Mouse (Mus musculus): Measurements from ENCODE around the gene Cntfr. TPM values are rescaled to one million over a fixed set of nuclear protein-coding genes. Genes with fewer than 3 reads are reported as not detected.

The Cntfr gene
- polyA plus RNA-seq, 2 experiments: 0.17 to 0.75 TPM

GRCm38 (mm10) chr4:41638828-41639213, 58.1 kb downstream of the Cntfr start:
- DNase-seq (ENCODE audit: low read depth in 3 of 3, low spot score in 3 of 3) (no peak), ATAC-seq (ENCODE audit: insufficient read depth) (no peak)
- WGBS (ENCODE audit: insufficient replicate concordance): 63% methylated on average over 6 of the region's 6 CpGs
- H3K9ac ChIP-seq (replicated peaks): no peak overlapping the region
- no peak overlapping the region for H3K4me2 ChIP-seq (ENCODE audit: low read depth)
- no peaks in the 10 kb centered on the region for H3K36me3 ChIP-seq (replicated peaks; ENCODE audit: control insufficient read depth, insufficient read depth, low read depth)
- TF ChIP-seq CTCF (IDR thresholded peaks at IDR 0.05; ENCODE audit: low read depth) (no peak), EP300 (IDR thresholded peaks at IDR 0.05; ENCODE audit: low read depth) (no peak)
- H3K9me3 ChIP-seq (ENCODE audit: control insufficient read depth, low read length): no peaks in the 10 kb centered on the region
- H3K27ac ChIP-seq: no peak overlapping the region
- no peak overlapping the region for H3K4me3 ChIP-seq (ENCODE audit: insufficient read depth in 1 of 2, low read depth in 2 of 2, low read length in 2 of 2)
- peaks cover 0 to 8% of the 10 kb centered on the region in 2 experiments; a peak in 2 of 4 replicates for H3K4me1 ChIP-seq (replicated peaks; ENCODE audit: control insufficient read depth in 2 of 2, insufficient read depth in 2 of 2, low read length in 1 of 2)
- peaks cover 7% of the 10 kb centered on the region for H3K27me3 ChIP-seq (ENCODE audit: control insufficient read depth, insufficient read depth, low read length)

- 66% methylated on average over 10 of the region's 10 CpGs for WGBS (ENCODE audit: insufficient replicate concordance)
- H3K9me3 ChIP-seq (ENCODE audit: control insufficient read depth, low read length): no peaks in the 10 kb centered on the region
- H3K9ac ChIP-seq (replicated peaks): no peak overlapping the region
- peaks cover 7% of the 10 kb centered on the region for H3K27me3 ChIP-seq (ENCODE audit: control insufficient read depth, insufficient read depth, low read length)
- H3K4me2 ChIP-seq (ENCODE audit: low read depth): no peak overlapping the region
- ATAC-seq (ENCODE audit: insufficient read depth): no peak
- H3K36me3 ChIP-seq (replicated peaks; ENCODE audit: control insufficient read depth, insufficient read depth, low read depth): no peaks in the 10 kb centered on the region
- no peak overlapping the region for H3K27ac ChIP-seq
- no peak overlapping the region for H3K4me3 ChIP-seq (ENCODE audit: insufficient read depth in 1 of 2, low read depth in 2 of 2, low read length in 2 of 2)
- peaks cover 0 to 8% of the 10 kb centered on the region in 2 experiments; a peak in 2 of 4 replicates for H3K4me1 ChIP-seq (replicated peaks; ENCODE audit: control insufficient read depth in 2 of 2, insufficient read depth in 2 of 2, low read length in 1 of 2)
- DNase-seq (ENCODE audit: low read depth in 3 of 3, low spot score in 3 of 3): no peak
- no peak for TF ChIP-seq EP300 (IDR thresholded peaks at IDR 0.05; ENCODE audit: low read depth)
- TF ChIP-seq CTCF (IDR thresholded peaks at IDR 0.05; ENCODE audit: low read depth): no peak
Observed at GRCm38 (mm10) chr4:41638186-41638731, 58.6 kb downstream of the Cntfr start.

GRCm38 (mm10) chr4:41636882-41637635, 59.8 kb downstream of the Cntfr start:
- H3K36me3 ChIP-seq (replicated peaks; ENCODE audit: control insufficient read depth, insufficient read depth, low read depth): no peaks in the 10 kb centered on the region
- H3K4me3 ChIP-seq (ENCODE audit: insufficient read depth in 1 of 2, low read depth in 2 of 2, low read length in 2 of 2): no peak overlapping the region
- no peak overlapping the region for H3K4me2 ChIP-seq (ENCODE audit: low read depth)
- no peak for TF ChIP-seq CTCF (IDR thresholded peaks at IDR 0.05; ENCODE audit: low read depth)
- no peak for TF ChIP-seq EP300 (IDR thresholded peaks at IDR 0.05; ENCODE audit: low read depth)
- H3K27me3 ChIP-seq (ENCODE audit: control insufficient read depth, insufficient read depth, low read length): peaks cover 7% of the 10 kb centered on the region
- no peak overlapping the region for H3K9ac ChIP-seq (replicated peaks)
- ATAC-seq (ENCODE audit: insufficient read depth): no peak
- no peak for DNase-seq (ENCODE audit: low read depth in 3 of 3, low spot score in 3 of 3)
- peaks cover 0 to 8% of the 10 kb centered on the region in 2 experiments; a peak in 2 of 4 replicates for H3K4me1 ChIP-seq (replicated peaks; ENCODE audit: control insufficient read depth in 2 of 2, insufficient read depth in 2 of 2, low read length in 1 of 2)
- H3K27ac ChIP-seq: no peak overlapping the region
- H3K9me3 ChIP-seq (ENCODE audit: control insufficient read depth, low read length): no peaks in the 10 kb centered on the region
- WGBS (ENCODE audit: insufficient replicate concordance): 55% methylated on average over 10 of the region's 10 CpGs

GRCm38 (mm10) chr4:41636366-41636765, 60.5 kb downstream of the Cntfr start:
- Histone ChIP-seq H3K4me1 (replicated peaks; ENCODE audit: control insufficient read depth in 2 of 2, insufficient read depth in 2 of 2, low read length in 1 of 2) (peaks cover 0 to 8% of the 10 kb centered on the region in 2 experiments; a peak in 2 of 4 replicates), H3K36me3 (replicated peaks; ENCODE audit: control insufficient read depth, insufficient read depth, low read depth) (no peaks in the 10 kb centered on the region), H3K4me3 (ENCODE audit: insufficient read depth in 1 of 2, low read depth in 2 of 2, low read length in 2 of 2) (no peak overlapping the region), H3K9ac (replicated peaks) (no peak overlapping the region), H3K4me2 (ENCODE audit: low read depth) (no peak overlapping the region), H3K9me3 (ENCODE audit: control insufficient read depth, low read length) (no peaks in the 10 kb centered on the region), H3K27me3 (ENCODE audit: control insufficient read depth, insufficient read depth, low read length) (peaks cover 7% of the 10 kb centered on the region), H3K27ac (no peak overlapping the region)
- DNase-seq (ENCODE audit: low read depth in 3 of 3, low spot score in 3 of 3): no peak
- whole genome bisulfite sequencing (ENCODE audit: insufficient replicate concordance): 32% methylated on average over 7 of the region's 7 CpGs
- no peak for ATAC-seq (ENCODE audit: insufficient read depth)
- no peak for TF ChIP-seq CTCF (IDR thresholded peaks at IDR 0.05; ENCODE audit: low read depth)
- no peak for TF ChIP-seq EP300 (IDR thresholded peaks at IDR 0.05; ENCODE audit: low read depth)

GRCm38 (mm10) chr4:41635906-41636305, 61.0 kb downstream of the Cntfr start:
- H3K27me3 ChIP-seq (ENCODE audit: control insufficient read depth, insufficient read depth, low read length): peaks cover 7% of the 10 kb centered on the region
- ATAC-seq (ENCODE audit: insufficient read depth): no peak
- H3K4me3 ChIP-seq (ENCODE audit: insufficient read depth in 1 of 2, low read depth in 2 of 2, low read length in 2 of 2): no peak overlapping the region
- H3K27ac ChIP-seq: no peak overlapping the region
- DNase-seq (ENCODE audit: low read depth in 3 of 3, low spot score in 3 of 3): no peak
- no peak overlapping the region for H3K9ac ChIP-seq (replicated peaks)
- H3K9me3 ChIP-seq (ENCODE audit: control insufficient read depth, low read length): no peaks in the 10 kb centered on the region
- 51% methylated on average over 2 of the region's 2 CpGs for WGBS (ENCODE audit: insufficient replicate concordance)
- TF ChIP-seq EP300 (IDR thresholded peaks at IDR 0.05; ENCODE audit: low read depth) (no peak), CTCF (IDR thresholded peaks at IDR 0.05; ENCODE audit: low read depth) (no peak)
- H3K4me1 ChIP-seq (replicated peaks; ENCODE audit: control insufficient read depth in 2 of 2, insufficient read depth in 2 of 2, low read length in 1 of 2): peaks cover 0 to 12% of the 10 kb centered on the region in 2 experiments; a peak in 2 of 4 replicates
- H3K36me3 ChIP-seq (replicated peaks; ENCODE audit: control insufficient read depth, insufficient read depth, low read depth): no peaks in the 10 kb centered on the region
- no peak overlapping the region for H3K4me2 ChIP-seq (ENCODE audit: low read depth)
